Mouse (Mus musculus): ENCODE data around the gene 1110004F10Rik.

- TF ChIP-seq CTCF (IDR thresholded peaks at IDR 0.05) = peak; percentile 94
- no peak for TF ChIP-seq EP300 (IDR thresholded peaks at IDR 0.05)
Observed at GRCm38 (mm10) chr7:116132078-116132477, 92.9 kb downstream of the 1110004F10Rik start.

All from lung, postnatal 0 days (tissue).